Mouse (Mus musculus) frontal cortex, postnatal 25 days (tissue): Measurements from ENCODE around the gene Drosha.
"Not testable (repeated sequence)": the region's sequence is repeated elsewhere in the genome, so short reads cannot be mapped to it uniquely, and the experiment has no call there.

Experiments used
- DNase-seq, 2 experiments: peaks; one replicate each; pipeline ENCODE4 v3.0.0; 2022; ENCODE audit warnings: low spot score in 2 of 2

The Drosha gene

GRCm38 (mm10) chr15:12936217-12936732 is 111.7 kb downstream of the Drosha start:
- DNase-seq = no peak

GRCm38 (mm10) chr15:12937326-12937725 is 112.7 kb downstream of the Drosha start:
- not testable (repeated sequence) for DNase-seq

GRCm38 (mm10) chr15:12941106-12941505 is 116.5 kb downstream of the Drosha start:
- no peak for DNase-seq

- no peak for DNase-seq
These were observed 117.1 kb downstream of the Drosha start for GRCm38 (mm10) chr15:12941651-12942180.

- DNase-seq = no peak
These were observed 117.8 kb downstream of the Drosha start for GRCm38 (mm10) chr15:12942424-12942823.

- DNase-seq = no peak
These were observed 133.4 kb downstream of the Drosha start for GRCm38 (mm10) chr15:12958051-12958450.

GRCm38 (mm10) chr15:12962179-12962578 is 137.6 kb downstream of the Drosha start:
- DNase-seq = no peak

- DNase-seq = no peak
These were observed 140.6 kb downstream of the Drosha start for GRCm38 (mm10) chr15:12965209-12965608.

- no peak for DNase-seq
These were observed 144.2 kb downstream of the Drosha start for GRCm38 (mm10) chr15:12968815-12969214.

- DNase-seq = no peak
These were observed 147.8 kb downstream of the Drosha start for GRCm38 (mm10) chr15:12972441-12972840.
